ENCODE assay signal across 29 mouse cellular contexts in genomic region chr11:90464046-90464595, GRCm38 (mm10).
A peak's percentile ranks its signal among the peaks of the same experiment; 100 is the strongest.
DNase-seq lines count a peak whose midpoint lies in the region; ATAC-seq and TF ChIP-seq lines count a peak whose summit lies in the region.
"Had no signal": no experiment of that assay in that cellular context is flagged by ENCODE, and none has a peak within 500 bp of the region (broad histone marks: within the 10 kb centered on the region; RNA-seq: fewer than 3 reads in every experiment).

No protein-coding gene starts in this region.

- peaks cover 15% of the 10 kb centered on the region for H3K4me1 ChIP-seq in embryonic facial prominence, embryonic 12.5 days
- H3K4me1 ChIP-seq: forebrain, embryonic 12.5 days; heart, embryonic 13.5 days; hindbrain, embryonic 15.5 days; liver, embryonic 15.5 days; stomach, embryonic 15.5 days had no signal

- H3K4me3 ChIP-seq in embryonic facial prominence, embryonic 12.5 days = no peak overlapping the region
- H3K4me3 ChIP-seq in gastrocnemius, adult 2 months = no peak overlapping the region
- H3K4me3 ChIP-seq: erythroblast, embryonic 14.5 days; forebrain, embryonic 12.5 days; heart, embryonic 13.5 days; hindbrain, embryonic 15.5 days; layer of hippocampus, adult 2 months; liver, embryonic 15.5 days; neural tube, embryonic 15.5 days; stomach, embryonic 15.5 days had no signal

- H3K27ac ChIP-seq in embryonic facial prominence, embryonic 12.5 days = no peak overlapping the region
- H3K27ac ChIP-seq in gastrocnemius, adult 2 months = no peak overlapping the region
- H3K27ac ChIP-seq: forebrain, embryonic 12.5 days; heart, embryonic 13.5 days; hindbrain, embryonic 15.5 days; layer of hippocampus, adult 2 months; liver, embryonic 15.5 days; neural tube, embryonic 15.5 days; stomach, embryonic 15.5 days had no signal

- H3K4me2 ChIP-seq in embryonic facial prominence, embryonic 12.5 days (replicated peaks) = 0 out of 2 replicates have a peak overlapping the region, but pooled peaks have one; percentile 7
- H3K4me2 ChIP-seq: forebrain, embryonic 12.5 days; heart, embryonic 13.5 days; hindbrain, embryonic 15.5 days; liver, embryonic 15.5 days; lung, embryonic 14.5 days; neural tube, embryonic 15.5 days; stomach, embryonic 15.5 days had no signal

- no peaks in the 10 kb centered on the region for H3K36me3 ChIP-seq in embryonic facial prominence, embryonic 12.5 days
- H3K36me3 ChIP-seq: forebrain, embryonic 12.5 days; G1E; heart, embryonic 13.5 days; hindbrain, embryonic 15.5 days; liver, embryonic 15.5 days; neural tube, embryonic 15.5 days; stomach, embryonic 15.5 days had no signal

- DNase-seq in adrenal gland, postnatal 10 days = peak; percentile 17
- no peak for DNase-seq in adrenal gland, adult 8-10 months
- DNase-seq in thymus, postnatal 25 days = peak; percentile 6
- no peak for DNase-seq in thymus, postnatal 0 days (ENCODE audit: low spot score)
- DNase-seq in gastrocnemius, adult 2 months = no peak
- DNase-seq in kidney, adult 11 months = no peak
- DNase-seq: cerebellum, adult 9-10 months; forebrain, postnatal 0 days; gastrocnemius, postnatal 10 days; heart, postnatal 10 days; kidney, adult 2 months; kidney, postnatal 36 days; layer of hippocampus, postnatal 36 days; lung, embryonic 14.5 days; lung, postnatal 14 days; midbrain, embryonic 14.5 days; retina, postnatal 1 day; right cerebral cortex, postnatal 25 days; thymus, postnatal 14 days had no signal

- no peak for ATAC-seq in embryonic facial prominence, embryonic 12.5 days (ENCODE audit: insufficient number of reproducible peaks, insufficient read depth, low FRiP score, low TSS enrichment)
- ATAC-seq: forebrain, postnatal 0 days had no signal

- H3K9me3 ChIP-seq in embryonic facial prominence, embryonic 12.5 days = no peaks in the 10 kb centered on the region
- H3K9me3 ChIP-seq: forebrain, embryonic 12.5 days; G1E; heart, embryonic 13.5 days; hindbrain, embryonic 15.5 days; liver, embryonic 15.5 days; neural tube, embryonic 15.5 days; stomach, embryonic 15.5 days had no signal

- H3K27me3 ChIP-seq in embryonic facial prominence, embryonic 12.5 days = no peaks in the 10 kb centered on the region
- H3K27me3 ChIP-seq: forebrain, embryonic 12.5 days; heart, embryonic 13.5 days; hindbrain, embryonic 15.5 days; liver, embryonic 15.5 days; neural tube, embryonic 15.5 days; stomach, embryonic 15.5 days had no signal

- no peak for TF ChIP-seq CTCF in gastrocnemius, adult 2 months (IDR thresholded peaks at IDR 0.05)

- H3K9ac ChIP-seq in embryonic facial prominence, embryonic 12.5 days = no peak overlapping the region
- H3K9ac ChIP-seq: forebrain, embryonic 12.5 days; forebrain, postnatal 0 days; heart, embryonic 13.5 days; hindbrain, embryonic 15.5 days; liver, embryonic 15.5 days; lung, embryonic 14.5 days; neural tube, embryonic 15.5 days; stomach, embryonic 15.5 days had no signal

- WGBS in embryonic facial prominence, embryonic 12.5 days = 35% methylated on average over 10 of the region's 10 CpGs

- intact Hi-C loops in gastrocnemius, adult 2 months (cut with DNase I) = no loop called here

Comparison
In these comparisons a context has a peak if more than half of its experiments do, and no peak if none do; other contexts are left out.
1. DNase-seq: peak in adrenal gland, postnatal 10 days (single experiment) and thymus, postnatal 25 days (single experiment); none in adrenal gland, adult 8-10 months (single experiment), thymus, postnatal 0 days (single experiment), gastrocnemius, adult 2 months (single experiment) and kidney, adult 11 months (single experiment).